Mouse (Mus musculus) gastrocnemius, adult 8-10 months (tissue): Measurements from ENCODE around the gene Pla2g2f. TPM values are rescaled to one million over a fixed set of nuclear protein-coding genes. Genes with fewer than 3 reads are reported as not detected.

Source experiments
- DNase-seq, 2 experiments: peaks; one replicate each; pipeline ENCODE4 v3.0.0; 2022; ENCODE audit warnings: low spot score in 2 of 2
- total RNA-seq, 4 experiments: library from RNA; stranded (reverse); gene quantifications; 2 replicates each; pipeline ENCODE4 v1.2.4; 2022

Pla2g2f gene
- under 1 TPM in 1 of 4 experiments, not detected in 3; 0.12 TPM for total RNA-seq

DNA sequence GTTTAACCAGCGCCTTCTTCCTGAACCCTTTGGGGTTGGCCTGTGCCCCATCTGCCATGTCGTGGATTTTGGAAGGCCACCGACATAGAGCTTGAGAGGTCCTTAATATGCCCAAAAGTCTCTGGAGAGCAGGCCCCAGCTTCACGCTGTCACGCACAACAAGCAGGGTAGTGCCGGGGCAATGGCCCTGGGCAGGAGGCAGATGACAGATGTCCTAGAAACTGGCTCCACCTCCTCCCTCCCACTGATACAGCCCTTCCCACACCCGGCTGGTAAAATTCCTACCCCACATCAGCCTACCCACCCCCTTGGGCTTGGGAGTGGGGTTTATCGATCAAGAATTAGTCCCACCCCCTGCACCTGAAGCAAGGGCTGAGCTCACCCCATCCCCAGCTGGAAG, at the start of gene Pla2g2f:
Gene Pla2g2f (minus strand): TSS at position 211 of the 400 bp plus-strand sequence.
- no peak for DNase-seq

- no peak for DNase-seq
Measured at GRCm38 (mm10) chr4:138806920-138807541, 49.6 kb upstream of the Pla2g2f start.

DNA sequence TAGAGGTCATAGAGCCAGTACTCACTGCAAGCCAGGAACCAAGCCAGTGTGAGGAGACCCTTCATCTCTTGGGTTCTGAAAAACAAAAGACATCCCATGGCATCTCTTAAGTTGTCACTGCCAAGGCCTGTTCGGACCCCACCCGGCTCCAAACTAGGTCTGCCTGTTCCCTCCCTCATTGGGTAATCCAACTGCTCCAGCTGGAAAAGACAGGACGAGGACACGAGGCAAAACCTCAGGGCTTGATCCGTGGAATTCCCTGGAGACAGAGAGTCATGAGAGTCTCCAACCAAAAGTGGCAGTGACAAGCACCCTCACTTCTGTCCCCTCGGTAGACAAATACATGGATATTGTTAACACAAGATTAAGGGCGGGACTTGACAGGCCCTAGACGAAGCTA, 48.7 kb upstream of the Pla2g2f start:
- DNase-seq, result no peak

GRCm38 (mm10) chr4:138805248-138805647, 47.8 kb upstream of the Pla2g2f start:
- DNase-seq, result no peak

GRCm38 (mm10) chr4:138802917-138803316, 45.5 kb upstream of the Pla2g2f start:
- DNase-seq, result no peak

- DNase-seq, result no peak
Measured at GRCm38 (mm10) chr4:138801631-138802030, 44.2 kb upstream of the Pla2g2f start.

GRCm38 (mm10) chr4:138800134-138800744, 42.8 kb upstream of the Pla2g2f start:
- no peak for DNase-seq

DNA sequence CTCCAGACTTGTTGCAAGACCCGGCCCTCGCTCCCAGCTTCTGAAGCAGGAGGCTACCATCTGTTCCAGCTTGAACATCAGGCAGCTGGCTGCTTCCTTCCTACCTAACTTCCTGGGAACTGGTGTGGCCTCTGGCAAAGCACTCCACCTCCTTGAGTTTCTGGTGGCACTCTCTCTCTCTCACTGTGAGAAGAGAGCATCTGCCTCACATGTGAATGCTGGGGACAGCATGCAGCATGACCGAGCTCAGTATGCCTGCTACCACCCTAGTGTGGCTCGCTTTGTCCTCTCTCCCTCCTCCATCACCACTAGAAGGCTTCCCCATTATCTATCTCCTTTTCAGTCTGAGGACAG, 39.8 kb upstream of the Pla2g2f start:
- no peak for DNase-seq

DNA sequence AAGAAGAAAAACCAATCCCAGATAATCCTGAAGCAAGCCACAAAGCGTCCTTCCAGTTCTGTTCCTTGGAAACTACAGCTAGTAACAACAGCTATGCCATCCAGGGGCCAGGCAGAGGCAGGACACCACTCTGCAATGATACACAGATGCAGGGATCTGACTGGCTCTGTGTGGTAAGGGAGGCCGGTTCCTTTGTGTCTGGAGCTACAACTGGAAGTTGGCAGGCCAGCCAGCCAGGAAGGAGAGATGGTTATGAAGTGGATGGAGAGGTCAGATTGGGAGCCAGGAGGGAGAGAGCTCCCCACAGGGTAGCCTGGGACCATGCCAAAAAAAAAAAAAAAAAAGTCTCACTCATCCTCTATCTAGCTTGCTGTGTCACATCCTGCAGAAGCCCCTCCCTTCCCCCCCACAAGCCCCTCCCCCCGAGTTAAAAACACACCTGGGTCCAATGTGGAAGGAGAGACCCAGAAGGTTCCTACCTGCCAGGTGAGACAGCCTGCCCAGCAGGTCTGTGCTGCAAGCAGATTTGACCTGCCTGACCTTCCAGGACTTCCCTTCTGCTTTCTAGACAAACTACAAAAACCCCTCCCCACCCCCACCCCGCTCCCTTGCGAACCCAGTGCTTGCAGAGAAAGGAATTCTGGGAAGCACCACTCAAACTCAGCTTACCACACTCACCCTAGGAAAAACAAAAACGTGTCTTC, 39.2 kb upstream of the Pla2g2f start:
- DNase-seq, result no peak

DNA sequence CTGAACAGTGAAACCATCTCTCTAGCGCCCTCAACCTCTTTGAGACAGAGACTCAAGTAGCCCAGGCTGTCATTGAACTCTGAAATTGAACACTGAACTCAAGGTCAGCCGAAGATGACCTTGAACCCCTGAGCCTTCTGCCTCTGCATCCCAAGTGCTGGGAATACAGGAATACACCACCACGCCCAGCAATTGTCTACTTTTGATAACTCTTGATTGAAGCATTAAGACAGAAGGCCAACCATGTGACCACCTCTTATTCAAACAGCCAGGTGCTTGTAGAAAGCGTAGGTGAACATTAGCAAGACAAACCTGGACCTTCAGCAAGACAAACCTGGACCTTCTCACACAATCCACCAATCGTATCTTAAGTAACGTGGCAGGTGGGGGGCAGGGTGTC, 36.9 kb upstream of the Pla2g2f start:
- no peak for DNase-seq

DNA sequence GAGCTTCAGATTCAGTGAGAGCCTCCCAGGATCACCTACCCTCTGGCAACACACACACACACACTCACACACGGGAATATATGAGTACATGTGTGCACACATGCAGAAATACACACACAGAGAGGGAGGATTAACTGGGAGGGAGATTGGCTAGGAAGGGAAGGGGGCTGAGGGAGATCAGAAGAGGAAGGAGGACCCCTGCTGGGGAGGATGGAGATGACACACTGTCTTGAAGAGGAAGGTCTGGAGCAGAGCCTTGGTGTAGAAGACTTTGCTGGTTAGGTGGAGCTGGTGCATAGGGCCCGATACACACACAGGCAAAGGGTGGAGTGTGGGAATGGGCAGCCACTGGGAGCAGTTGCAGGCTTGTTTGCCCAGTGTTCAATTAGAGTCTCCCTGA, 35.9 kb upstream of the Pla2g2f start:
- peak; percentile 24 to 25 for DNase-seq

GRCm38 (mm10) chr4:138792599-138792998, 35.2 kb upstream of the Pla2g2f start:
- DNase-seq, result peak; percentile 16 to 35

GRCm38 (mm10) chr4:138791452-138791851, 34.0 kb upstream of the Pla2g2f start:
- DNase-seq, result no peak

DNA sequence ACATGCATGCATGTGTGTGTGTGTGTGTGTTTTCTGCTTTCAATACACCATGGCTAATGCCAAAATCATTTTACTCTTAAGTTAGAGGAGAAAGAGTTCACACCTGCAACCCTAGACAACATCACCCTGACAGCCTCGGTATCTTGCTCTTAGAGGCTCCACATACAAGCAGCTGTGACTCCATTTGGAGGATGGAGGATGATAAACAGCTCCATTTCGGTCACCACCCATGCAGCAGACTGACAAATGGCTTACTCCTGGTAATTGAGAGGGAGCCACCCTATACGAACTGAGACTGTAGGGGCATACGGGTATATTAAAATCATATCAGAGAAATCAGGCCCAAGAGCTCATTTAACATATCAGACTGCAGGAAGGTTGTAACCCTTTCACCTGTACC, 31.0 kb upstream of the Pla2g2f start:
- DNase-seq, result no peak

- no peak for DNase-seq
Measured at GRCm38 (mm10) chr4:138786141-138786540, 28.7 kb upstream of the Pla2g2f start.

GRCm38 (mm10) chr4:138785721-138786120, 28.3 kb upstream of the Pla2g2f start:
- no peak for DNase-seq

DNA sequence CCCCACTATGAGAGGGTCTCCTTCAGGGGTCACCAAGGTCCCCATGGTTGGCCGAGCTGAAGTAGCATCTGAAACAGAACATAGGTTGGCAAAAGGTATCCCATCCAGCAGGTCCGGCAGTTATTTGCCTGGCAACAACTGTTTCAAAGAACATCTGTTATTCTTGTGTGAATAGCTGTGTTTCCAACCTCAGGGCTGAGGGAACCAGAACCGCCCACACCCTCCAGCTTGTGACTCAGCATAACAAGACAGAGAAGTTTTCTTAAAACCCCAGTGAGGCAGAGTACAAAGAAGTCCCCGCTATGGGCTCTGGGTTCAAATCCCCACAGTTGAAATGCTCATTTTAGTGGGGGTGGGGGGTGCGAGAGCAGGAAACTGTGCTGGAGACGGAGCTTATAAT, 24.7 kb upstream of the Pla2g2f start:
- DNase-seq, result peak; percentile 17 to 29

GRCm38 (mm10) chr4:138780300-138780699, 22.9 kb upstream of the Pla2g2f start:
- DNase-seq, result no peak

DNA sequence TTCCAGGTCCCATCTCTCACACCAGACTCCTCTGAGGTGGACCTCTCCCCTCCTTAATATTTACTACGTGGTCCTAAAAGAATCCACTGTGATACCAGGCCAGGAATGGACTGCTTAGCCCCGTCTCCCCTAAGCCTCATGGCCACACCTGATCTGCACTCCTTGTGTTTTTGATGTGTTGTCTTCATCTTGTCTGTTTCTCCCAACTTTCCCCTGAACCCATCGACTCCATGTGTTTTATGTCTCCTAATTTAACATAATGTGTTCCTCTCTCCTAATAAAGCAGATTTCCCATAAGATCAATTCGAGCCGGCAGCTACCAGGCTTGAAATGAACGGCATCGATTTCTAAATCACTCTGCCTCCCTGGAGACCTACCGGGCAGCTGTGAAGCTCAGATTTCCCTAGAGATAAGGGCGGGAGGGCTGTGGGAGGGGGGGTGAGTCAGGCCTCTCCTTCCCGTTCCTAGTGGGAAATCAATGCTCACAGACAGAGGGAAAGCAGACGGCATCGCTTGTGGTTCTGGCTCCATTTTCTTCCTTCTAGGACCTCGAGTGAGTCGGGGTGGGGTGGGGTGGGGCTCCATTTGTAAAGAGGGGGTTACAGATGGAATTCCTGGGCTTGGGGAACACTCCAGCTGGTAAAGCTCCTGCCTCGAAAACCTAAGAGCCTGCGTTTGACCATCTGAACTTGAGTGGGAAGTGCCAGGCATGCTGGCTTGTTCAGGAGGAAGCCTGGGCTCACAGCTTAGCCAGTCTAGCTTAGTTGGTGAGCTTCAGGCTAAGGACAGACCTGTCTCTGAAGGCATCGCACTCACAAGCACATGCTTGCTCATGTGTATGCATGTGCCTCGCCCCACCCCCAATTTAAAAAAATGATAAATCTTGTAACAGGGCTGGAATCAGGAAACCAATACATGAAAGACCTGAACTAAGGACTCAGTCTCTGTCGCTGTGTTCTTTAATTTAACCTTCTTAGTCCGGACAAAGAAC, 20.3 kb upstream of the Pla2g2f start:
- no peak for DNase-seq

DNA sequence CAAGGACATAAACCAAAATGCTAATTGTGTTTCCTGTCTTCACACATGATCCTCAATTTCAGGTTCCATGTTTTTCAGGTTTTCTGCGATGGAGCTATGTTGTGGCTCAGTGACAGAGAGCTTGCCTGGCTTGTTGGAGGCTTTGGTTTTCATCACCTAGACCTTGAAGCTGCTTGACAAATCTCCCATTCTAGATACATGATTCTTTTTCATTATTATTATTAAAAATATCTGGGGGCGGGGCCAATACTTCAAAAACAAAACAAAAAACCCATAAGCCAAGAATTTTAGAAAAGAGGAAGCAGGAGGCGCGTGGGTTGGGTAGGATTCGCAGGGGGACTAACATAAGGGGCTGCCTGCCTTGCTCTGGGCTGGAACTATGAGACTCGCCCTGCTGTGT, 18.0 kb upstream of the Pla2g2f start, which contains the start of gene Pla2g2d:
Gene Pla2g2d (plus strand): TSS at position 301 of the 400 bp plus-strand sequence.
- DNase-seq, result no peak

DNA sequence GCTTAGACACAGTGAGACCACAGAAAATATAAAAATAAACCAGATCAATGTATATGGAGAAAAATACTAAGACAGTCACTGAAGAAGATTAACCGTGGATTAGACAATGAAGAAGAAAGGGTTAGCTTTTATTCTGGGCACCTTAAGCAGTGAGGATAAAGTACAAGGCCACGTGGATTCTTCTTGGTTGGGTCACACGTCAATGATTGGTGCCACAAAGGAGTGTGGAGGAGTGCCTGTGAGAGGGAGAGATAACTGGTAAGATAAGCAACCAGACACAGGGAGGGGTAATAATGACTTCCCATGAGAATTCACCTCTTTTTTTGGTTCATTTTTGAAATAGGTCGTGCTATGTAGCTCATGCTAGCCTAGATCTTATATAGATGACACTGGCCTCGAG, 15.0 kb upstream of the Pla2g2f start:
- DNase-seq, result no peak

GRCm38 (mm10) chr4:138771970-138772369, 14.5 kb upstream of the Pla2g2f start:
- no peak for DNase-seq
